Mouse (Mus musculus) naive thymus-derived CD4-positive, alpha-beta T cell, adult 2 months (primary cell): ENCODE data around the gene Npy5r.

ENCODE experiments used
- DNase-seq: peaks from one replicate; pipeline ENCODE4 v3.0.0-alpha.2; 2011; ENCODE audit warnings: low read depth

Npy5r gene

DNA sequence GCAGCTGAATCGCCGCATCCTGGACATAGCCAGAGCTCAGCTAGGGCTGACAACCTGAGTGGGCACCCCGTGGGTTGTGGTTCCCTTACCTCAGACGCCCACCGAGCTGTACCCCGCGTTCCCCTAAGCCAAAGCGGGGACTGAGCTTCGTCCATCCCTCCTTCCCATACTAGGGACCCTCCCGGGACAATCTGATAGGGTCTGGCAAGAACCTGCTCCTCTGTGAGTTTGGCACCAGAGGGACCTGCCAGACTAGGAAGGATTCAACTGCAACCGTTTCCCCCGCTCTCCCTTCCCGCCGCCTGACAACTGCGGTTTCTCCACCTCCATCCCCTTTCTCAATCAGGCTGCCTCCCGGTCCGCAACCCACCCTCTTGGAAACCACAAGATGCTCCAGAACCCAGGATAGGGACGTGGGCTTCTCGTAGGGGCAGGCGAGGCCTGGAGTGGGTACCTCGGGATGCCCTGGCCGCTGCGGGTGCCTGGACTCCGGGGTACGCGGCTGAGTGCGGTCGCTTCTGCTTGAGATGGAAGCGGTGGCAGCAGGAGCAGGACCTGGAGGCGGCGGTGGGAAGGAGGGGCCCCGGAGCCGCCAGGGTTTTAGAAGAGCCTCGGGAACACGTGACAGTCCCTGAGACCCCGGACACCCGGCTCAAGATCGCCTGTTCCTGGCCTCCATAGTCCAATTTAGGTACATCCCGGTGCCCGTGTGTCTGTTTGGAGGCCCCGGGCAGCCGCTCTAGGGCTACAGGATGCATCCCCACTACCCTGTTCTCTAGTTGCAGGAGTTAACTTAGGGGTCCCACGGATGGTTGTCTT is at the start of gene Npy5r:
Gene Npy5r, minus strand, starts transcription at position 618 of the 819 bp plus-strand sequence.
- DNase-seq: no peak

DNA sequence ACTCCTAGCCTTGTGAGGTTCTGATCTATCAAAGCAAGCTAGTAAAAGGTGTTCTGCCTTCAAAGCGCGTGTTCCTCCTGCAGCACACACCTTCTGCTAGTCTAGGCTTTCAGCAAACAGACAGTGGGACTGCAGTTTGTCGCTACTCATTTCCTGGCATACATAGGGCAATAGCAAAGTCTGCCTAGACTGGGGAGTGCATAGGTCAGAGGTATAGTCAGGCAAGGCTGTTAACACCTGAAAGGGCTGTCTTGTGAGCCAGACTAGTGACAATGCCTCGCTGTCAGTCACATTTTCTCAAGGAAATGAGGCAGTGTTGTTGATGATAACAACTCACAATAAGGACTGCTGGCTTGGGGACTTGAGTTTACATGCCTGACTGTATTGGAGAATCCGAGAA is 44.0 kb upstream of the Npy5r start:
- DNase-seq: no peak

DNA sequence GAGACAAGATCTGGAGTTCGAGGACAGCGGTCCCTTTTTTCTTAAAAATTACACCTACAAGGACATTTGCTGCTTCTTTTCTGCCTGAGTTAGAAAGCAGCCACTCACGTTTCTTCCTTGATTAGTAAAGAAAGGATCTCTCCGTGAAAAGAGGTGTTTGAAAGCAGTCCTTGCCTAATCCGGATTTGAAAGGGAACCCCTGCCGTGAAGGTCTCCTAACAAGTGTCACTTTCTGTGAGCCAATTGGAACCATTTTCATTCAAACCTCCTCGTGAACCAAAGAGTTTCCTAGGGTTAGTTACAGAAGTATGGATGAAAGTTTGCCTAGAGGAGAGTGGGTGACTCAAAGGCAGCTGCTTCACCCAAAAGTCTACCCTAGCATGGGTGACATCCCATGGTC is 41.5 kb upstream of the Npy5r start:
- DNase-seq: no peak

DNA sequence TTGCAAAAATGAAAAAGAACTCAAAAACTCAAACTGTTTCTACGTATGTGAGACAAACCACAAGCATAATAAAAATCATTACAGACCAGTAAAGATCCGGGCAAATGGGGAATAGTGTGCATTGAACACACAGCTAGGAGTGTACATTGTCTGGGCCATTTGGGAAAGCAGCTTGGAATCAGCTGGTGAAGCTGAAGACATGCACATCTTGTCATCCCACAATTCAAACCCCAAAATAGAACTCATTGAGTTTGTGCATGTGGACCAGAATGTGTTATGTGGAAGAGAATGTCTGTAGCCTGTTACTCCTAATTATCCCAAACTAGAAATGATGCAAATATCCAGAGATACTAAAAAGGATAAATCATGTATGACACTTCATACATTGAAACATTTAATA is 34.9 kb upstream of the Npy5r start:
- DNase-seq: no peak

DNA sequence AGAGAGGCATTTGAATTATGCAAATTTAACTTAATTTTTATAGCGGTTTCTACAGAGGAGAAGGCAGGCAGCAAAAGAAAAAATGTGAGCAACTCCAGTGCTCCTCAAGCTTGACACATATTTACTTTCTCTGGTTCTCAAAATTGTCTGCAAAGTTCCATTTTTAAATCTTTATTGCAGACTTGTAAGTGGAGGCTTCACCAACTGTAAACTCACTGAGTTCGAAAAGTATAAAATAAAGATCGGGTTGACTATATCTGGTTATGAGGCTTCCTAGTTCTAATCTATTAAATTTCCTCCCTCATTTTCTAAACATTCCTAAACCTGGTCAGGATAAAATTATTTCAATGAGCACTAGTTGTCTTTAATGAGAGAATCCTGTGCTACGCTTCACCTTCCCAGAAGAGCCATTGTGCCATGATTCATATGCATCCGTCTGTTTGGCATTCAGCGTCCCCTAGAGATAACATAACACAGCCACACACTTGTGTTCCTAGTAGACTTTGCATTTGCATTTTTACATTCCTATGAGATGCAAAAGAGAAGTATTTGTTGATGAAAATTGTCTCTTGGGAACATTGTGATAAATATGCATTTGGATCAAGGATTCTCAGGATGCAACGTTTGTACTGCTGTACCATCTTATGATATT is 26.5 kb upstream of the Npy5r start:
- DNase-seq: no peak

DNA sequence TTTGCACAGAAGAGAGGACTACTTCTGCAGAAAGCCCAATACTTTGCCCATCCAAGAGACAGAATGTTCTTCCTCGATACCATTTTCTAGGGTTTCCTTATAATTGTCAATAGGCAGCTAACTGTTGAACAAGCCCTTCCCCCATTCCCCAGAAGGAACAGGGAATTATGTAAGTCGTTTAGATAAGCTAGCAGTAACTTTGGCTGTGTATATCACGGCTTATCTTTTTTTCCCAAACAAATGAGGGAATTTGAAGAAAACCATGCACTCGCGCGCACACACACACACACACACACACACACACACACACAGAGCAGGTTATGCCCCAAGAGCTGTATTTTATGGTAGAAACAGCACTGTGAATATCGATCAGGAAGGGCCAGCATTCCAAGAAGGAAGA is 10.9 kb upstream of the Npy5r start:
- no peak for DNase-seq

DNA sequence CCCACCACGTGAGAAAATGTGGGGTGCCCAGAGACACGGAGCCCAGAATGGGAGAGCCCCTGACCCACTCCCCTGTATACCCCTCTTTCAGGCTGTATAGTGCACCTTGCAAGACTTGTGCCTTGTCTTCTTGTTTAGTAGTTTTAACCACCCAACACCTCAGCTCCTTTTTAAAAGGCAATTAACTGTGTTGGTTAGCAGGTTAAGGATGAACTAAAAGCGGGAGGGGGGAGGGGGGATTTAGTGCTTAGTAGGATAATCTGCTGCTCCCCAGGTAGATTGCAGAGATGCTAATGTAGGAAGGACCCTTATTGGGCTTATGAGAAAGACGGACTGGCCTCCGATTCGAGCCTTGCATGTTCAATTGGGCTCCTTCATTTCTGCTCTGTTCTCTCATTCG is 10.1 kb upstream of the Npy5r start:
- DNase-seq: no peak

DNA sequence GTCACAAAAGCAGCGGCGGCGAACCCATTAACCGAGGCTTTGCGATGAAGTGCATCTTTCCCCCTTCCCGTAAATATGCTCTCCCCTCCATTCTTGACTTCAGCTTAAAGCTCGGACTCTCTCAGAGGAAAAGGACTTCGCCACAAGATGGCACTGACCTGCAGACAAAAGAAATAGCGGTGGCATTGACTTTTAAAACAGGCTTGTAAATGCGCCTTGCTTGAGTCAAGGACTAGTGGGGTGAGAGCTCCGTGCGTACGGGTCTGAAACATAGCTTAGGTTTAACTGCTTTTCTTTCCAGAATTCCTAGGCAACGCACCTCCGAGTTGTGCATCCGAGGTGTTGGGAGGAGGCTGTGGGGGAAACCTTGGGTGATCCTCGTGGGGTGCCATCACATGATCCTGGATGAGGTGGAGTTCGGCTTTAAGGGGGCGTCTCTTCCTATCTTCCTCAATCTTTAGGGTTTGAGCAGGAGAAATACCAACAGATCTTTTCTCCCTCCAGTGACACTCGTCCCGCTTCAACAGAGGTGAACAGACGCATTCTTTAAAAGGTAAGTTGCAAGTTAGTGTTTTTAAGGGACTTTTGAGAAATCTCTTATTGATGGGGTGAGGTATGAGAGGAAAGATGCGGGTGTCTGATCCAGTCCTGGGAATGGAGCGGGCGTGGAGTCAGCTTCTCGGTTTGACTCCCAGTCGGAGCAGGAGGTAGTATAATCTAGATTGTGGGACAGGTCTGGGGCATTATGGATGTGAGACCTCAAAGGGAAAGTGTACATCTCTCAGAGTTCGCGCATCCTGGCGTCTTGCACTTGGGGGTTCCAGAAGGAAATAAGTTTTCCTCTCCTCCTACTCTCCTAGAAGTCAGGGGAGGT is 9.3 kb upstream of the Npy5r start, which contains the start of gene Npy1r:
Gene Npy1r, plus strand, starts transcription at position 223 of the 874 bp plus-strand sequence.
- DNase-seq: no peak

DNA sequence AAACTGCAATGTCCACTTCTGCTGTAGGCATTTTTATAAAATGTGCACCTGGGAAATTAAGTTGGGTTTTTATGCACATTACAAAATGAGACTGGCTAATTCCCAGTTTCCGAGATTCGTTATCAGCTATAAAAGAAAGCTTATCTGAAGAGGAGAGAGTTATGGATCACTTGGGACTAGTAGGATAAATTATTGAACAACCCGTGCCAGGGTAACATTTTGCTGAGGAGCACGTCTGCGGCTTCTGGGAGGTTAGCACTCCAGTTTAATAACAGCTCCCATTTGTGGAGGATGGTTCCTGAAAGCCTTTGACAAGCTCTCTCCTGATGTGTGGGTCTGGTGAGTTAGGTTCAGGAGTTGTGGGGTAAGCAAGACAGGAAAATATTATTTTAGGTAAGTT is 2.5 kb upstream of the Npy5r start:
- DNase-seq: no peak

DNA sequence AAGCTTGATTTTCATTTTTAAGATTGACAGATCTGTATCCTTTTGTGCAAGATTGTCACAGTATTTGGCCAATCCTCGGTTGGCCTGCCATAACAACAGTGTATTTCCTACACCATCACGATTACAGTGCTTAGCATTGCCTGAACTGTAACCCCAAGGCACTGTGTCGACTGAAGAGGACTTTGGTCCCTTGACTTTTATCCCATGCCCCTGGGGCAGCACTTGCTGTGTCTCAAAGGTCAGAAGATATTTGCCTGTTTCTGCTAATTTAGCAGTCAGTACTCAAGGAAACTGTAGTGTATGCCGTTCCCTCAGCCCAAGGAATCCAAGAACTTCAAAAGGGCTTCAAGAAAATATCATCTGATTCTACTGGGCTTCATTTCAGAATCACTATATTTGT is 871 bp upstream of the Npy5r start:
- no peak for DNase-seq

DNA sequence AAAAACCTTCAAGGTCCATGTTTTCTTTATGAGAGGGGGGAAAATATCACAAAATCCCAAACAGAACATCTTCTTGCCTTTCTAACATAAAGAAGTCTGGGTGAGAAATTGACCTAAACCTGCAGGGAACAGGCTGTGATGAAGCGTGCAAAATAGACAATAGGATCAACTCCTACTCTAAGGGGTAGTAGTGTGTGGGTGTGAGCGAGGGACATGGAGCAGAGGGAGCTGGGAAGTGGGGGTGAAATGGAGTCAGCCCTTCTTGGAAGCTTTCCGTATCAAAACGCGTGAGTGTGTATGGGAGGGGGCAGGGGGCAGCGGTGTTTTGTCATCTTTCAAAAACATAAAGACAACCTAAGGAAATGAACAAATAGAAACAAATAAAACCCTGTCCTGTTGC is 467 bp upstream of the Npy5r start:
- DNase-seq: no peak

DNA sequence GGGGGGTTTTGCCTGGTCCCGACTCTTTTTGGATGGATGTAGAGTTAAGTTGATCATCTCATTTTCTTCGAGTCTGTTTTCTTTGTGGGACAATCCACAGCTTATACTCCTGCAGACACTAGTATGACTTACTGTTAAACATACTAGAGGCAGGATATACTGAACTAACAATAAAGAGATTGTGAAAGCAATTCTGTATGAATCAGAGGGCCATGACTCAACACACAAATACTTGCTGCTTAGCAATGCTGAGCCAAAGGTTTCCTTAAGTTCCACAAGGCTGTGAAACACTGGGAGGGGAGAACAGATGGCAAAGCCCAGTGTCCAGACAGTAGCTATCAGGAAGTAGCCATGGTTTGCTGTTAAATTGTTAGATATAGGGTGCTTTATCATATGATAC is 6.7 kb downstream of the Npy5r start:
- no peak for DNase-seq

DNA sequence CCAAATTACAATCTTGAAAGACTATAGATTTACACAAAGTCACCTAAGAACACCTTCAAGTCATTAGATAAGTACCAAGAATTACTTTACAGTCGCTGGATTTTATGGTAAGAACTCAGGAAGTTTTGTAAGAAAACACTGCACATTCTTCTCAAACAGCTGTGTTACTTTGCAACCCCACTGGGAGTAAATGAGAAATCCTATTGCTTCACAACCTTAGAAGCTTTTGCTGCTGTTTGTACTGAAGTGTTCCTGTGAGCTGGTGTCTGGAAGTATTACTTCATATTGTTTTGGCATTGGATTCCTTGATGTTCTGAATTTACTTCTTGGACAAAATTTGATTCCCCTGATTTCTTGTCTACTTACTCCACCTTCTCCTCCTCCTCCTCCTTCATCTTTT is 57.2 kb downstream of the Npy5r start:
- no peak for DNase-seq
